Mouse (Mus musculus) liver, embryonic 11.5 days (tissue): Measurements from ENCODE around the gene Zfp628. TPM values are rescaled to one million over a fixed set of nuclear protein-coding genes. Genes with fewer than 3 reads are reported as not detected.

ENCODE experiments used
- ATAC-seq: fragments of 200-750 bp; cut with Nextera tagmentation; replicated peaks from 2 replicates; pipeline ENCODE4 v1.8.0; 2017; ENCODE audit warnings: moderate number of reproducible peaks, mild to moderate bottlenecking, moderate TSS enrichment, moderate library complexity; ENCODE audit not compliant: low FRiP score
- DNase-seq: peaks from one replicate; pipeline ENCODE4 v3.0.0-alpha.2; 2017; ENCODE audit warnings: low spot score
- H3K27ac ChIP-seq: fragments of 300-500 bp; sonication (generic); 2 replicates; pipeline ENCODE4 v1.5.1; 2014; ENCODE audit warnings: mild to moderate bottlenecking, low read depth, low read length, control low read depth
- H3K27me3 ChIP-seq: fragments of 300-500 bp; sonication (generic); replicated peaks from 2 replicates; pipeline ENCODE4 v1.6.1; 2014; ENCODE audit warnings: low read length, mixed read lengths; ENCODE audit not compliant: control insufficient read depth, insufficient read depth
- H3K36me3 ChIP-seq: fragments of 300-500 bp; sonication (generic); 2 replicates; pipeline ENCODE4 v1.6.1; 2014; ENCODE audit warnings: mild to moderate bottlenecking, low read length, moderate library complexity, mixed read lengths; ENCODE audit not compliant: control insufficient read depth, insufficient read depth
- H3K4me1 ChIP-seq: fragments of 300-500 bp; sonication (generic); replicated peaks from 2 replicates; pipeline ENCODE4 v1.6.1; 2014; ENCODE audit warnings: low read length, mixed read lengths; ENCODE audit not compliant: control insufficient read depth, insufficient read depth
- H3K4me2 ChIP-seq: fragments of 300-500 bp; sonication (generic); 2 replicates; pipeline ENCODE4 v1.6.1; 2014; ENCODE audit warnings: mild to moderate bottlenecking, control low read depth, moderate library complexity
- H3K4me3 ChIP-seq: fragments of 300-500 bp; sonication (generic); 2 replicates; pipeline ENCODE4 v1.5.1; 2014; ENCODE audit warnings: low read depth, low read length, control low read depth
- H3K9ac ChIP-seq: fragments of 300-500 bp; sonication (generic); 2 replicates; pipeline ENCODE4 v1.6.1; 2014; ENCODE audit warnings: low read depth, low read length, control low read depth
- H3K9me3 ChIP-seq: fragments of 300-500 bp; sonication (generic); 2 replicates; pipeline ENCODE4 v1.6.1; 2016; ENCODE audit warnings: low read length, inconsistent platforms, mixed read lengths; ENCODE audit not compliant: control insufficient read depth
- WGBS: fragments of 180-500 bp; shearing (Covaris S2); extraction: QIAGEN DNeasy Blood & Tissue Kit; methylation state at CpG from one replicate; pipeline ENCODE4 v1.1.7; 2014; 5-methylcytosine and 5-hydroxymethylcytosine counted together
- polyA plus RNA-seq: library from polyadenylated mRNA; unstranded; fragments of >200 nt; fragmentation: Nextera tagmentation; extraction: Ambion mirVana; gene quantifications from 2 replicates; pipeline ENCODE4 v1.2.1, GENCODE M21; 2014

Gene Zfp628
- polyA plus RNA-seq, 1 experiment from 2014 or later: 3.3 TPM

DNA sequence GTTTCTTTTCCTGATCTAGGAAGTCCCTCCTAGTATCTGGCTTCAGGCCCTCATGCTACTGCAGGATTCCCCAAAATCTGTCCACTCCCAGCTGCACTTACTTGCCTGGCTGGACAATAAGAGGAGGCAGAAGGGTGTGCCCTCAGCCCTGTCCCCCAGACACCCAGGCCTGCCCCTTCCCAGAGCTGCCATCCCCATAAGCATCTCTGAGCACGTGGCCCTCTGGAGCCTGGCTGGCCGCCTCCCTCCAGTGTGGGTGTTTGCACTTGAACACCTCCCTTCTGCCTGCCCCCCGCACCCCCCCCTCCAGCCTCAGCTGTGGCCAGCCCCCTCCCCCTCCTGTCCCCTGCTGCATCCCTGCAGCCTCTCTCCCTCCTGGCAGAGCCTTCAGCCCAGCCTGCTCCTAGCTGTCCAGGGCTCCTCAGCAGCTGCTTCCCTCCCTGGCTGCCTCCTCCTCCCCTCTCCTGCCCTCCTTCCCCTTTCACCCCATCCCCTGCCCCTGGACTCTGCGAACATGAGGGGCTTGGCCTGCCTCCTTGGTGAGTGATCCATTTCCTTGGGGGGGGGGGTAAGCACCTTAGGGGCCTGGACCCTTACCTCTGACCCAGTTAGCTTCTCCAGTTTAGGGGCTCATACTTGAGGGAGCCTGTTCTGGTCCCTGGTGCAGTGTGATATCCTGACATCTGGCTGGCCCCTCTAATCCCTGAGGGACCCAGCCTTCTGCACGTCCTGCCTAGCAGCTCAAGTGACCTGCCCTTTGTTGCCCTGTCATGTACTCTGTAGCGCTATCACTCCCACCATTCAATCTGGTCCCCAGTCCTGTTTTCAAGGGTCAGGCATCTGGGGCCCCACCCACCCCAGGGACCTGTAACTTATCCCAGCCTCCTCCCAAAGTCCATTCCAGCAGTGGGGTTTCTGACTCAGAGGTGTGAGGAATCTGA lies 10.7 kb downstream of the Zfp628 start, which contains the start of gene Ssc5d:
TSS of gene Ssc5d (plus strand) at position 345 of the 941 bp plus-strand sequence.
- Histone ChIP-seq H3K9ac (no peak within 1 kb of the TSS; the same call in 1 of the 2 replicates), H3K9me3 (no peaks in the 10 kb centered on the region), H3K4me3 (no peak within 1 kb of the TSS), H3K27me3 (peaks cover 26% of the 10 kb centered on the region), H3K4me2 (no peak within 1 kb of the TSS), H3K27ac (peak within 1 kb of the TSS; percentile 70), H3K36me3 (peaks cover 2% of the 10 kb centered on the region; the same call in 1 of the 2 replicates), H3K4me1 (peaks cover 26% of the 10 kb centered on the region)
- no peak for DNase-seq
- ATAC-seq: no peak
- 21% methylated on average over 6 of the region's 6 CpGs for WGBS

DNA sequence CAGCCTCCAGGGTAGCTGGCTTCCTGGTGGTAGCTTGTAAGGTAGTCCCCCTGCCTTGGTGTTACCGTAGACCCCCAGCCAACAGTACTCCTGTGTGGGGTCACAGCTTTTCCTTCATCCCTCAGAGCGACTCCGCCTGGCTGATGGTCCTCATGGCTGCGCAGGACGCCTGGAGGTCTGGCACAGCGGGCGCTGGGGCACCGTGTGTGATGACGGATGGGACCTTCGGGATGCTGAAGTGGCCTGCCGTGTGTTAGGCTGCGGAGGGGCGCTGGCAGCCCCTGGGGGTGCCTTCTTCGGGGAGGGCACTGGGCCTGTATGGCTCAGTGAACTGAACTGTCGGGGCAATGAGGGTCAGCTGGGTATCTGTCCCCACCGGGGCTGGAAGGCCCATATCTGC lies 11.8 kb downstream of the Zfp628 start:
- H3K4me1 ChIP-seq: peaks cover 18% of the 10 kb centered on the region
- no peak for DNase-seq
- WGBS: 72% methylated on average over 16 of the region's 16 CpGs
- H3K4me2 ChIP-seq: no peak overlapping the region
- peaks cover 26% of the 10 kb centered on the region for H3K27me3 ChIP-seq
- no peak for ATAC-seq
- H3K9ac ChIP-seq: no peak overlapping the region
- no peaks in the 10 kb centered on the region for H3K9me3 ChIP-seq
- no peak overlapping the region for H3K27ac ChIP-seq
- H3K36me3 ChIP-seq: no peaks in the 10 kb centered on the region
- H3K4me3 ChIP-seq: no peak overlapping the region

DNA sequence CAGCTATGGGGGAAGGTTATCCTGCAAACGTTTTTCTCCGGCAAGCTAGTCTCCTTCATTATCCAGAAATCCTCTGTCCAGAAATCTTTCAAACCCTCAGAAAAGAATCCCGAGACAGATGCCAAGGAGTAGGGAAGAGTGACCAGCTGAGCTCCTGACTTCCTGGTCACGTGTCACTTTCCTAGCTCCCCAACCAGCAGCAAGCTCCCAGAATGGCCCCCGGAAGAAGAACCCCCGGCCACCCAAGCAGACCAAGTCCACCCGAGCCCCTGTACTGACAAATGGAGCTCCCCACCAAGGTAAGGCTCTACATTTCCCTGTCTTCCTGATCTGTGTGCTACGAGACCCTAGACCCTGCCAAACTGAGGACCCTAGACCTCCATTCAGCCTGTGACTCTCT lies 12.7 kb downstream of the Zfp628 start:
- DNase-seq: no peak
- Histone ChIP-seq H3K36me3 (no peaks in the 10 kb centered on the region), H3K9ac (no peak overlapping the region), H3K9me3 (no peaks in the 10 kb centered on the region), H3K4me3 (no peak overlapping the region), H3K4me2 (no peak overlapping the region), H3K4me1 (peaks cover 15% of the 10 kb centered on the region), H3K27me3 (peaks cover 22% of the 10 kb centered on the region), H3K27ac (no peak overlapping the region)
- 53% methylated on average over 8 of the region's 8 CpGs for WGBS
- ATAC-seq: no peak

DNA sequence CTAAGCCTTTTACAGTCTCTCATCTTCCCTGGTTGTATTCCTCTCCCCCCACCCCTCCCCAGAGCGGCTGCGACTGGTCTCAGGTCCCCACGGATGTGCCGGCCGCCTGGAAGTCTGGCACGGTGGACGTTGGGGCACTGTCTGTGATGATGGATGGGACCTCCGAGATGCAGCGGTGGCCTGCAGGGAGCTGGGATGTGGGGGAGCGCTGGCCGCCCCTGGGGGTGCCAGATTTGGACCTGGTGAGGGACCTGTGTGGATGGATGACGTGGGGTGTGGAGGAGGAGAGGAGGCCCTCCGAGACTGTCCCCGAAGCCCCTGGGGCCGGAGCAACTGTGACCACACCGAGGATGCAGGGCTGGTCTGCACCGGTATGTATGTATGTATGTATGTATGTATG lies 13.3 kb downstream of the Zfp628 start:
- H3K4me3 ChIP-seq: no peak overlapping the region
- no peak for DNase-seq
- no peaks in the 10 kb centered on the region for H3K36me3 ChIP-seq
- ATAC-seq: no peak
- 73% methylated on average over 17 of the region's 17 CpGs for WGBS
- H3K4me1 ChIP-seq: peaks cover 12% of the 10 kb centered on the region
- H3K4me2 ChIP-seq: no peak overlapping the region; the same call in 1 of the 2 replicates
- no peak overlapping the region for H3K9ac ChIP-seq
- H3K27me3 ChIP-seq: peaks cover 16% of the 10 kb centered on the region
- no peaks in the 10 kb centered on the region for H3K9me3 ChIP-seq
- no peak overlapping the region for H3K27ac ChIP-seq

DNA sequence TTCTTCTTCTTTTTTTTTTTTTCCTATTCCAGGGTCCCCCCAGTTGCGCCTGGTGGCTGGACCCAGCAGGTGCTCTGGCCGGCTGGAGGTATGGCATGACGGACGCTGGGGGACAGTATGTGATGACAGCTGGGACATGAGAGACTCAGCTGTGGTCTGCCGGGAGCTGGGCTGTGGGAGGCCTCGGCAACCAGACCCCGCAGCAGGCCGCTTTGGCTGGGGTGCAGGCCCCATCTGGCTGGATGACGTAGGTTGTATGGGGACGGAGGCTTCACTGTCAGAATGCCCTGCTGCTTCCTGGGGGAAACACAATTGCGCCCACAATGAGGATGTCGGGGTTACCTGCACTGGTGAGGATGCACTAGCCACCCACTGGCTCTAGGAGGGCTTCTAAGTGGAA lies 18.1 kb downstream of the Zfp628 start:
- no peak overlapping the region for H3K4me3 ChIP-seq
- H3K4me2 ChIP-seq: no peak overlapping the region
- WGBS: 74% methylated on average over 12 of the region's 12 CpGs
- DNase-seq (no peak), ATAC-seq (no peak)
- peaks cover 3% of the 10 kb centered on the region; the same call in 1 of the 2 replicates for H3K9me3 ChIP-seq
- no peaks in the 10 kb centered on the region for H3K36me3 ChIP-seq
- no peak overlapping the region for H3K27ac ChIP-seq
- H3K4me1 ChIP-seq: no peaks in the 10 kb centered on the region
- no peak overlapping the region for H3K9ac ChIP-seq
- no peaks in the 10 kb centered on the region for H3K27me3 ChIP-seq

DNA sequence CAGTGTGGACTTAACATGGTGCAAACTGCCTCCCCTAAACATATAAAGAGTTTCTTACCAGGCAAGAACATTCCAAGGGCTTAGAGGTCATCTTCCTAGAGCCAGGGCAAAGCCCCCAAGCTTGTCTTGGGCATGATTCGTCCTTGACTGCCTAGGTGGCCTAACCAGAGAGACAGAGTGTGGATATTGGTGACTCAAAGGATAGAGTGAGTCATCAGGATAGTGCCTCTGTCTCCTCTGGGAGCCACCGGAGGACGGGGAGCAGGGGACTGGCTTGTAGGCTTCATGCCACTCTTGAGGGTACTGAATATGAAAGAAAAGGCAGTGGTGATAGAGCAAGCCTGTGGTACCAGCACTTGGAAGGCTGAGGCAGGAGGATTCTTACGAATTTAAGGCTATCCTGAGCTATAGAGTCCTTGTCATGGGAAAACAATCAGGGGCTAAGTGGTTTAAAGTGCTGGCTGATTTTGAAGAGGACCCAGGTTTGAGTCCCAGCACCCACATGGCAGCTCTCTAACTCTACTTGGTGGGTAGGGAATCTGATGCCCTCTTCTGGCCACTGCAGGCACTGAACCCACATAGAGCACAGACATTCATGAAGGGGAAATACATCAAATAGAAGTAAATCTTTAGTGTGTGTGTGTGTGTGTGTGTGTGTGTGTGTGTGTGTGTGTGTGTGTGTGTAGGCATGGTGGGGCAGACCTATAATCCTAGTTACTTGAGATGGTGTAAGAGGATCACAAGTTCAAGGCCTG lies 19.3 kb downstream of the Zfp628 start:
- no peak overlapping the region for H3K9ac ChIP-seq
- ATAC-seq: no peak
- H3K4me3 ChIP-seq: no peak overlapping the region
- peaks cover 3% of the 10 kb centered on the region; the same call in 1 of the 2 replicates for H3K9me3 ChIP-seq
- no peak overlapping the region for H3K4me2 ChIP-seq
- H3K27me3 ChIP-seq: no peaks in the 10 kb centered on the region
- H3K36me3 ChIP-seq: no peaks in the 10 kb centered on the region
- no peak for DNase-seq
- WGBS: 78% methylated on average over 4 of the region's 4 CpGs
- H3K4me1 ChIP-seq: no peaks in the 10 kb centered on the region
- H3K27ac ChIP-seq: no peak overlapping the region

DNA sequence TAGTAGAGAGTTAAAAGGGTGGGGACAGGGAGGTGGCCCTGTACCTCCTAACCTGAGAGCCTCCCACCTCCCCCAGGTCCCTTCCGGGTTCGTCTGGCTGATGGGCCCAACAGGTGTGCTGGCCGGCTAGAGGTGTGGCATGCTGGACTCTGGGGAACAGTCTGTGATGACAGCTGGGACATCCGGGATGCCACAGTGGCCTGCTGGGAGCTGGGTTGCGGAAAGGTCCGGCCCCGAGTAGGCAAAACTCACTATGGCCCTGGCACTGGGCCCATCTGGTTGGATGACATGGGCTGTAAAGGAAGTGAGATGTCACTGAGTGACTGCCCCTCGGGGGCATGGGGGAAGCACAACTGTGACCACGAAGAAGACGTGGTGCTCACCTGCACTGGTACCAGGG lies 21.8 kb downstream of the Zfp628 start:
- Histone ChIP-seq H3K4me3 (no peak overlapping the region), H3K27me3 (no peaks in the 10 kb centered on the region), H3K27ac (no peak overlapping the region), H3K9ac (no peak overlapping the region), H3K36me3 (no peaks in the 10 kb centered on the region), H3K4me2 (no peak overlapping the region), H3K4me1 (no peaks in the 10 kb centered on the region), H3K9me3 (peaks cover 3% of the 10 kb centered on the region; the same call in 1 of the 2 replicates)
- DNase-seq (no peak), ATAC-seq (no peak)
- WGBS: 75% methylated on average over 10 of the region's 10 CpGs

DNA sequence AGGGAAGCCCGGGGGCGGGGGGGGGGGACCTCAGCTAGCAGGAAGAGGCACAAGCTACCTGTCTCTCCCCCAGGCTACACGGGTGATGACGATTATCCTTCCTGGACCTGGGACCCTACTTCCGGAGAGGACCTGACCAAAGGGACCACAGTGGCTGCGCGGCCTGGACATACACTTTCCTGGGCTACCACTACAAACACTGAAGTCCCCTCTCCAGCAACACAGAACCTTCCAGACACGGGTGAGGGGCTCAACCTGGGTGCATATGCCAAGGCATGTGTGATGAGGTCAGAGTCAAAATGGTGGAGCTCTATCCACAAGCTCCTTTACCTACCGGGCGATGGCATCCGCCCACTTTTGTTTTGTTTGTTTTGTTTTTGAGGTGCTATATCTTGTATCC lies 22.4 kb downstream of the Zfp628 start:
- Histone ChIP-seq H3K9me3 (peaks cover 3% of the 10 kb centered on the region; the same call in 1 of the 2 replicates), H3K9ac (no peak overlapping the region), H3K27me3 (no peaks in the 10 kb centered on the region), H3K27ac (no peak overlapping the region), H3K36me3 (no peaks in the 10 kb centered on the region), H3K4me1 (no peaks in the 10 kb centered on the region), H3K4me3 (no peak overlapping the region), H3K4me2 (no peak overlapping the region)
- ATAC-seq: no peak
- no peak for DNase-seq
- 66% methylated on average over 11 of the region's 11 CpGs for WGBS
